Mouse (Mus musculus) kidney, adult 8-10 months (tissue): ENCODE measurements around the gene Ssbp3.

Experiments
- DNase-seq, 2 experiments: peaks; one replicate each; pipeline ENCODE4 v3.0.0; 2022

The Ssbp3 gene

DNA sequence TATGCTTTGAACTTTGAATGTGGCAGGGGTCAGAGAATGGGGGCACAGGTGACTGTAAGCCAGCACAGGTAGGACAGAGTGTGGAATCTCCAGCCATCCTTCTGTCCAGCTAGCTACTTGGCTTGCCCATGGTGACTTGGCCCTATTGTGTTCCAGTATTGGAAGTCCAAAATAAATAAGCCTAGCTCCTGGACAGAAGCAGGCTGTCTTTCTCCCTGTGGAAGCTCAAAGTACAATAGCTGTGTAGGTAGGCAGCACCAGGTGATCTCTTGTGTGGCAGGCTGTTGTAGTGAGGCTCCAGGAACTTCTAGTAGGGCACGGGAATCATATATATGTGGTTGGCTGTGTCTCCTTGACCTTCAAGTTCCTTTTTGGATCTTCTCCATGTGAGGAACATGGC, 50.8 kb downstream of the Ssbp3 start:
- DNase-seq: no peak

- no peak for DNase-seq
These were observed 53.9 kb downstream of the Ssbp3 start for GRCm38 (mm10) chr4:106964356-106964755.

- peak in 1 of 2 experiments; percentile 40 for DNase-seq
These were observed 54.5 kb downstream of the Ssbp3 start for GRCm38 (mm10) chr4:106964996-106965395.

- no peak for DNase-seq
These were observed 55.9 kb downstream of the Ssbp3 start for GRCm38 (mm10) chr4:106966443-106966842.

- DNase-seq: no peak
These were observed 58.4 kb downstream of the Ssbp3 start for GRCm38 (mm10) chr4:106968910-106969309.

DNA sequence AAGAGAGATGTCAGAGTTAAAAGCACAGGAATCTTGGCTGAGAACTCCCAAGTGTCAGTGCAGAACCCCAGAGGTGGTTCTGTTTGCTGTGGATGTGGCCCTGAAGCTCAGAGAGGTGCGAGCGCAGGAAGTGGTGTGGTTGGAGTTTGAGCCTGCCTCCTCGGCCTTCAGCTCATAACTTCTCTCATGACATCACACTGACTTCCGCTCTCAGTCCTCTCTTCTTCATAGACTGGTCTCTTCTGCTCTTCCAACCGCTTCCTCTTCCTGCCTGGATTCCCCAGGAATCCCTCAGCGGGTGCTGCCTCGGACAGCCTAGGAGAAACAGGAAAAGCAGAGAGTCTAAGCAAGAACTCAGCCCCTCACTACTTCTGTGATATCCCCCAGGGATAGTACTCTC, 60.3 kb downstream of the Ssbp3 start:
- DNase-seq: no peak

GRCm38 (mm10) chr4:106972061-106972460, 61.6 kb downstream of the Ssbp3 start:
- no peak for DNase-seq

- DNase-seq: no peak
These were observed 62.2 kb downstream of the Ssbp3 start for GRCm38 (mm10) chr4:106972461-106973384.

GRCm38 (mm10) chr4:106975324-106975723, 64.8 kb downstream of the Ssbp3 start:
- DNase-seq: no peak

DNA sequence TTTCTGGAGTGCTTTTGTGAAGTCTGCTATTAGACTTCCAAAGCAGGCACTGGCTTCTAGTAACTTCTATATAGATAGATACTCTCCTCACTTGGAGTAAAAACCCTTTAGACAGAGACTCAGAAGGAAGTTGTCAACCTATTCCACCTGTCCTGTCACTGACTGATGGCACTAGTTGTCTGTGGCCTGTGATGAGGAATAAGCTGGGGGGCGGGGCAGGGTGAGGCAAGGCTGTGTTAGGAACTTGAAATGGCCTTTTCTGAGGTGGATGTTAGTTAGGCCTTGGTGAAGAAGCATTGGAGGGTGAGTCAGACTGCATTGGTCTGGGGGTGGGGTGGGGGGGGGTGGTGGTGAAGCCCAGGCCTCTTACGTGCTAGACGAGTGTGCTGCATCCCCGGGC, 65.4 kb downstream of the Ssbp3 start:
- no peak for DNase-seq

DNA sequence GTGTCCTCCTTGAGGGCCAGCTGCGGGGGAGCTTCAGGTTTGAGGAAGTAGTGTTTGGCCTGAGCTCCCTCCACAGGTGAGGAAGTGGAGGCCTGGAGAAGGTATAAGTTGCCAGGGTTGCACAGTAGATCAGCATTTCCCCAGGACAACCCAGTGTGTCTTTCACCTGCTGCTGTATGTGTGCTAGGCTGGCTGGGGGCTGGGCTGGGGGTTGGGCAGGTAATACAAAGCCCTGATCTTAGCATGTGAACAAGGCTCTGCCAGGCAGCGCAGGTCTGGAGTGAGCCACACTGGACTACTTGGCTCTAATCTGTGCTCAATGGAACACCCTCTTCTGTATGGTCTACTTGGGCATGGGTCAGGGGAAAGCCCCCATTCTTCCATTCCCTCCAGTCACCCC, 66.1 kb downstream of the Ssbp3 start:
- no peak for DNase-seq

- DNase-seq: no peak
These were observed 66.7 kb downstream of the Ssbp3 start for GRCm38 (mm10) chr4:106977218-106977651.

DNA sequence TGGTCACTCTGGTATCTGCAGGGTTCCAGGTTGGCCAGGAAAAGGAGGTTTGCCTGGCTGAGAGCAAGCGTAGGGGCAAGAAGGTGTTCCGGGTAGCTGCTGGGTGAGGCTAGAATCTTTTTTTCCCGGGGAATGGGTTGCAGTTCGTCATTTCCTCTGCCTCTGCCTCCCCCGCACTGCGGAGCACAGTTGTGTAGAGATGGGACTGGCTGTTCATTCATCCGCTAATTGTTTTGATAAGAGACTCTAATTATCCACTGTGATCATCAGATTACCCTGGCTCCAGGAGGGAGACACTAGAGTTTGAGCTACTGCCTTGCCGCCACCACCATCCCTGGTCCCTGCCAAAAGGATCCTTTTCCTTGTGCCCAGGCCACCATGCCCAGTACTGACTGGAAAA, 67.9 kb downstream of the Ssbp3 start:
- no peak for DNase-seq

DNA sequence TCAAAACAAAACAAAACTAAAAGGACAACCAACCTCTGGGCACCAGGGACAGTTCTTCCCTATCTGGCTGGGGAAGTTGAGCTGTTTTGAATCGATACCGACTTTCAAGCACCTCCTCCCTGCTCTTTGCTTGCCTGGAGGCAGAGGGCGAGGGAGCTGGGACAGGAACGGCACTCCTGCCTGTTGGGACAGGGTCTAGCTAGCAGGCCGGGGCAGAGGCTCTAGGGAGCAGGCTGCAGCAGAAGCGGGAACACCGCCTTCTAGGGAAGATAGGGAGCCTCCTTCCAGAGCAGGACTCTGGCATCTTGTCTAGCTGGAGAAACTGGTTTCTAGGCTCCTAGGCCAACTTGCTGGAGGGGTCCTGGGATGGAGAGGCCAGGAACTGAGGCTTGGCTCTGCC, 70.2 kb downstream of the Ssbp3 start:
- no peak for DNase-seq

DNA sequence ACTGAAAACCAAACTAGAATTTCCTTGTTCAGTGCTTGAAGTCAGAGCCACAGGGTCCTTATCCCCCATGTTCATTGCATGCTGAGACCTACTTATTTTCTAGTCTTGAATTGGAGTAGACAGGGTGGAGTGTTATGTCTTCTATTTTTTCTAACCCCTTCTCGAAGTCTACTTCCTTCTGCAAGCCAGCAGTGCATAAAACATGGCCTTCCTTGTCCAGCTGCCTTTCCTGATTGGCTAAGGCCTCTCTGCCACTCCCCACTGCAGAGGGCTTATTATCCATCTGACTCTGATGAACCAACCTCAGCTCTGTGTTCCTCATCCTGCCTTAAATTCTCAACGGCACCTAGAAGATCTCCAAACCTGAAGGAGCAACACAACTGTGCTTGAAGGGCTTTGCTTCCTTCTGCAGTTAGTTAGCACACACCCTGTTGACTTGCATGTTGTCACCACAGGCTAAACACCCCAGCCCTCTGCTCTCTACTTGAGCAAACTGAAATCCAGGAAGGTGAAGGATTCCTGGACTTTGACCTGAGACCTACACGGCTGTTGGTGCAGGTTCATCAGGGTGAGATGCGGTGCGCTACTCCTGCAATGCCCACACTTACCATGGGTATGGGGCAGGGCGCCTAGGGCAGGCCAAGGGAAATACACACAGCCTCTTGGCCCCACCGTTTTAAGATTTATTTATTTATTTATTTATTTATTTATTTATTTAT, 71.0 kb downstream of the Ssbp3 start:
- DNase-seq: no peak

DNA sequence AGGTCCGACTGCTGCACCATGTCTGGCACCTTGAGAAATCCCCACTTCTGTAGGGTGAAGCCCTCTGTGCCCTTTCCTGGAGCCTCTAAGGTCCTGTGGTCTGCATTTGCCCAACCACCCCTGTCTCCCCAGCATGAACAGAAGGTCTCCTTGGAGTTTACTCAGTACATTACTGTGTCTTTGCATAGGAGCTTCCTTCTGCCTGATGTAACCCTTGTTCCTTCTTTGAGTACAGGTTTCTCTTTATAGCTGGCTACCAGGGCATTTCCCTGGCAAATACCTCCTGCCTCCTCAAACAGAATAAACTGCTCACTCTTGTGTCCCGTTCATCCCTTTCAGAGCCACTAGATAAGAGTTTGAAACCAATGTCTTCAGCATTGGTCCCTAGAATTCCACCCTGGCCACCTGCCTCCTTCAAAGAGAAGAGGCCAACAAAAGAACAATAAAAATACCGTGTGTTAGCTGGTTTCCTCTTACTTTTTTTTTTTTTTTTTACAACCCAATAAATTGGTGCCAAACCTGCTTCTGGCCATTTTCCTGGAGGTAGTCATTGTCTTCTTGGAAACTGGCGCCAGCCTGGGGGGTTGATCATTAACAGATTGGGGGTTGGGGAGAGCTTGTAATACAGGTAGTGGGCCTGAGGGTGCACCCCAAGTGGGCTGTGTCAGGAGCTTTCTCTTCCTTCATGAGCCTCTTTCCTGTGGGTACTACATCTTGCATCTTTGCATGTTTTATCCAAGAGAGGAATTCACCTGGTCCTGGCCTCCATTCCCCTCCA, 72.0 kb downstream of the Ssbp3 start:
- peak; percentile 66 to 85 for DNase-seq

GRCm38 (mm10) chr4:106983908-106984515, 73.5 kb downstream of the Ssbp3 start:
- no peak for DNase-seq

- no peak for DNase-seq
These were observed 74.8 kb downstream of the Ssbp3 start for GRCm38 (mm10) chr4:106985289-106985688.

DNA sequence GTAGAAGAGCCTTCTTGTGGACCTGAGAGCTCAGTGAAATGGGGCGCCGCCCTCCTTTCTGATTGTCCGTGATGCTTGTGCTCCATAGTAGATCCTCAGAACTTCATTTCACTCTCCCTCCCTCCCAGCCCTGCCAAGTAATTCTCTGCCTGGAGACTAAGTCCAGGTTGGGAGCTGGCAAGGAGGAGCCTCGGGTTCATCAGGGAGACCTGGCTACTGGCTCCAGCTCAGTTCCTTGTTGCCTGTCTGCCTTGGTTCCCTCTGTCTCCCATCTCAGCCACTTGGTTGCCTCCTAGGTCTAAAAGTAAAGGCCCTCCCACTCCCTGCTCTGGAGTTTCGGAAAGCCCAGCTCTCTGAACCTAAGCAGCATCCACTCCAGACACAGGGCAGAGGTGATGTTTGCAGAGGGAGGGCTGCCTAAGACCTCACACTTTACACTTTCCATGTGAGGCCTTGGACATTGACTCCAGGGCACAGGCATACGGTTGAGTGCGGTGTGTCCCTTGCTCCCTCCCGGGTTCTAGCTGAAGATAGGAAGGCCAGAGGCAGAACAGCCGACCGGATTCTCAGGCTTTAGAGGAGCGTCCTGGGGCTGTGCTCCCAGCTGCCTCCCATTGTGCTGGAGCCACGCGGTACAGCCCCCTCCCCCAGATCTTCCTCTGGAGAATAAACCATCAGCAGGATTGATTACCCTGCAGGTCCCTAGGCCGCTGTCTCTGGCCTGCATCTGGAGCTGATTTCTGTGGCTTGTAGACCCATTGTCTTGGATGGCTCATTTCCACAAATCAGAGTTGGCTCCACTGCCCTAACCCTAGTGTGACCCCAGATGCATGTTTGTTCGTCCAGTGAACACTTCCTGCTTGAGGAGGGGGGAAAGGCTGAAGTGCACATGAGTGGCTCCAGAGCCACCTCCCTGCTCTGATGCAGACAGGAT, 75.7 kb downstream of the Ssbp3 start:
- DNase-seq: no peak

GRCm38 (mm10) chr4:106987725-106988364, 77.3 kb downstream of the Ssbp3 start:
- peak; percentile 84 to 91 for DNase-seq

GRCm38 (mm10) chr4:106988886-106989225, 78.4 kb downstream of the Ssbp3 start:
- peak in 1 of 2 experiments; percentile 69 for DNase-seq
